Mouse (Mus musculus) kidney, adult 11 months (tissue): ENCODE measurements around the gene Man2b1.
A peak's percentile ranks its signal among the peaks of the same experiment; 100 is the strongest.
"Not testable (repeated sequence)": the region's sequence is repeated elsewhere in the genome, so short reads cannot be mapped to it uniquely, and the experiment has no call there.

Experiments used
- DNase-seq: peaks from one replicate; pipeline ENCODE4 v3.0.0; 2022

The Man2b1 gene

DNA sequence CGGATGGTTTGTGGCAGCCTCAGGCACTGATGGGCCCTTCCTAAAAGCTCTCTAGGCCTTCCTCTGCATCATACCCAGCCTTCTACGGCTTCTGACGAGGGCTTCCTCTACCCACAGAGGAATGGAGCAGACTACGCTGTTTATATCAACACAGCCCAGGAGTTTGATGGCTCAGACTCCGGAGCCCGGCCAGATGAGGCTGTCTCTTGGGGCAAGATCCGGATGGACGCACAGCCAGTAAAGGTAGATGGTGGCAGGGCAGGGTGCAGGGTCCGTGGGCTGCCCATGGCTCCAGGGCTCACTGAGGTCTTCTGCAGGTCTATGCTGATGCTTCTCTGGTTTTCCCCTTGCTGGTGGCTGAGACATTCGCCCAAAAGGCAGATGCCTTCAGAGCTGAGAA, 8.5 kb upstream of the Man2b1 start:
- no peak for DNase-seq

DNA sequence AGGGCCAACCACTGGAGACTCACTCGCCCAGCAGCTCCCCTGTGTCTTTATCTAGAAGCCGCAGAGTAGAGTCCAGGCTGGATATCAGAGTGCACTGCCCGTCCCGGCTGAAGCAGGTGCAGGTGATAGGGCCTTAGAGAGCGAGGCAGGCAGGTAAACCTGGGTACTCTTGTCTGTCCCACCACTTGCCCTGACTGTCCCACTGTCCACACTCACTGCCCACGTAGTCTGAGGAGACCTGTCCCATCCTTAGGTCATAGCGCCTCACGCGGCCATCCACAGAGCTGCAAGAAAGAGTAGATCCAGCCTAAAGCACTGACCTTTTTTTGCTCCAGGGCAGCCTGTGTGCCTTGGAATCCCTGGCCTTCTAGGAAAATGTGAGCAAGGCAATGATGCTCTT, 7.1 kb upstream of the Man2b1 start:
- DNase-seq = peak; percentile 42

DNA sequence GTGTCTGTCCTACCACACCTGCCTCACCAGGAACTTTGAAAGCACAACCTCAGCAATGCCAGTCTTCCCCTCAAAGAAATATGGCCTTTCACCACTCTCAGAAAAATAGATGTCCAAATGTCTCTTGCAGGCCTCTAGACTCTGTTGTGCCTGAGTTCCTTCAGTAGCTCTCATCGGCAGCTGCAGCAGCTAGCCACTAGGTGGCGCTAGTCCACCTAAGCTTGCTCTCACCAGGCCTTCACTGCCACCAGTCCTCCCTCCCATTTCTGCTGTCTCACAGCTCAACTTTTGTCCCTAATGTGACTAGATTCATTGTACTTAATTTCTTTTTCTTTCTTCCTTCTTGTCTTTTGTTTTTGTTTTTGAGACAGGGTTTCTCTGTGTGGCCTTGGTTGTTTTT, 6.1 kb upstream of the Man2b1 start:
- peak; percentile 76 for DNase-seq

DNA sequence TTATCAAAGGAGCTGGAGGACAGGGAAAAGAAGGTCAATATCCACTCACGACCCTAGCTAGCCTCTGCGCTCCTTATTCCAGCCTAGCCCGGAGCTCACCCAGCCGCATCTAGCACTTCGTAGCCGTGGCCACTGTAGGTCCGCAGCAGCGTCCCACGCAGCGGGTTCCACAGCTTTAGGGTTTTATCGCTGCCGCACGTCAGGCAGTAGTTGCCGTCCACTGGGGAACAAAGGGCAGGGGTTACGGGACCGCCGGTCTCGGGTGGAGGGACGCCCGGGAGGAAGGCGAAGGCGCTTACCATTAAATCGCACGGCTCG, 2.9 kb upstream of the Man2b1 start:
- peak; percentile 38 for DNase-seq

DNA sequence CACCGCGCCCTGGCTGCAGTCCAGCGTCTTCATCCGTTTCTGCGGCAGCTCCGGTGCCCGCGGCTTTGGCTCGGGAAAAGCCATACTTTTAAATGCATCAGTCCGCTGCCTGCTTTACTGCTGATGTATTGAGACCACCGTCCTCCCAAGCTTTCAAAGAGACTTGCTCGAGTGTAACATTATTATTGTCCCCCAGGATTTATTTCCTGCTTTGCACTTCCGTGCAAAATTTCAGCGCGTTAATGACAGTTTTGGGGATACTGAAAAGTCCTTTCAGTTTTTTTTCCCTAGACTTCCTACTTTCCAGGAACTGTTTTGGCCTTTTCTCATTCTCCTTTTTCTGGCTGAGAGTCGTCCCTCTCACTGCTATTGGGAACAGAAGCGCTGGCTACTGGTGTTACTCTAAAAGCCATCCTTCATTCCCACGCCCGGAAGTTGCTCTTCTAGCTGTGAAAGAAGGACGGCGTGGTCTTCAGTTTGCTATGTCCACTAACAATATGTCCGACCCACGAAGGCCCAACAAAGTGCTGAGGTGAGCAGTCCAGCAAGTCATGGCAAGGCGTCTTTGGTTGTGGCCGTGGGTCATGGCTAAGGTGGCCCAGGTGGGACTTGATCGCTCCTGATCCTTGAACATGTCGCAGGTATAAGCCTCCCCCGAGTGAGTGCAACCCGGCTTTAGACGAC, 2.4 kb upstream of the Man2b1 start, which contains the start of gene Wdr83os:
Wdr83os (plus strand) TSS at position 209 of the 684 bp plus-strand sequence.
- peak; percentile 47 for DNase-seq

DNA sequence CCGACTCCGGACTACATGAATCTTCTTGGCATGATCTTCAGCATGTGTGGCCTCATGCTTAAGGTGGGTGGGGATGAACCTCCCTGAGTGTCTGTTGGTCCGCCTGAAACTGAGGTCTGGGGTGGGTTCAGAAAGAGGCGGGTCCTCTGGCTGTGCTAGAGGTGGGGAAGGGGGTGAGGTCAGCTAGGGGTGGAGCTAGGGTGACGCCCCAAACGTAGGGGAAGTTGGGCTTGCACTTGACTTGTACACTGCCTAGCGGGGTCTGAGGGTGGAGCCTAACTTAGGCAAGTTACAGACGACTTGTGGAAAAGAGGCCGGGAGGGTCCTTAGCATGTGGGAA, 1.9 kb upstream of the Man2b1 start, which contains the start of gene Wdr83:
Wdr83 (minus strand) TSS at position 91 of the 340 bp plus-strand sequence.
- peak; percentile 37 for DNase-seq

DNA sequence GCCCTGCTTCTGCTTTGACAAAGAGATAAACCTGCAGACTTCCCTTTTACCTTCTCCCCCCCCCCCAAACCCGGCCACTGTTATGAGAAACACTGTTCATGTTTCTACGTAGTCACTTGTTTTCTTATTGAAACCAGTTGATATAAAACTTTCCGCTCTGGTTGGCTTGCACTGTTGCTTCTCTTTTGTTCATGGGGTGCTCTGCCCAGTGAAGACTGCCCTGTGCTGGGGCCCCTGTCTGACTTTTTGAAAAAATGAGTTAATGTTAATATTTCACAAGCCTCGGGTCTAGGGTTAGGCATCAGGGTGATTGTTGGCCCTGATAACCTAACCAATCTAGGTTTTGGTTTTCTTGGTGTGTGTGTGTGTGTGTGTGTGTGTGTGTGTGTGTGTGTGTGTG, 901 bp upstream of the Man2b1 start:
- not testable (repeated sequence) for DNase-seq

DNA sequence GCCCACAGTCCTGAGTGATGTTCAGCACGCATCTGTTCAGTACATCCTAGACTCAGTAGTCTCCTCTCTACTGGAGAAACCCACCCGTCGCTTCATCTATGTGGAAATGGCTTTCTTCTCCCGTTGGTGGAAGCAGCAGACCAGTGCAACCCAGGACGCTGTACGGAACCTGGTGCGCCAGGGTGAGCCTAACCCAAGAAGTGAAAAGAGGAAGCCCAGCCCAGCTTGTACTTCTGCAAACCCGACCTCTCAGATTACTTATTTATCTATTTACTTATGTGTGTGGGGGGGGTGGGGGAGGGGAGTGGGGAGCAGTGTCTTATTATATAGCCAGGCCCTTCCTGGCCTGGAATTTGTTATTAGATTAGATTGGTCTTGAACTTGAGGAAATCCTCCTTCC, 1.6 kb downstream of the Man2b1 start:
- no peak for DNase-seq

DNA sequence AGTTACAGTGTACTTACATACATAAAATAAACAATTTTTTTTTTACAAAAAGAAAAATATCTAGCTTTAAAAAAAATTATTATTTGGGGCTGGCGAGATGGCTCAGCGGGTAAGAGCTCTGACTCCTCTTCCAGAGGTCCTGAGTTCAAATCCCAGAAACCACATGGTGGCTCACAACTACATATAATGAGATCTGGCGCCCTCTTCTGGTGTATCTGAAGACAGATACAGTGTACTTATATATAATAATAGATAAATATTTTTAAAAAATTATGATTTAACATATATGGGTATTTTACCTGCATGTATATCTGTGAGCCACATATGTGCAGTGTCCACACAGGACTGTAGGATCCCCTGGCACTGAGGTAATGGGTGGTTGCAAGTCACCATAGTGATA, 3.2 kb downstream of the Man2b1 start:
- no peak for DNase-seq

DNA sequence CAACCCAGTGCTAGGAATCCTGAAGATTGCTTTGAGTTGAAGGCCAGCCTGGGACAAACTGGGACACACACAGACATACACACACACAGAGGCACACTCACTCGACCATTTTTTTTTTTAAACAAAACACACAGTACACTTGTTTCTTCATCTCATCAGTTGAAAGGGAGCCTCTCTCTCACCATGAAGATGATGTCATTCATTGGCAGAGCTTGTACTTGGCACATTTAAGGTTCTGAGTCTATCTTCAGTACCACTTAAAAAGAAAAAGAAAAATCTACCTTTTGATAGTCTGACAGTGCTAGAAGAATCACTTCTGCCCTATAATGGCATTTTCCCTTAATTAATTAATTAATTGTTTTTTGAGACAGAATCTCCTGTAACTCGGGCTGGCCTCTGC, 5.7 kb downstream of the Man2b1 start:
- no peak for DNase-seq

DNA sequence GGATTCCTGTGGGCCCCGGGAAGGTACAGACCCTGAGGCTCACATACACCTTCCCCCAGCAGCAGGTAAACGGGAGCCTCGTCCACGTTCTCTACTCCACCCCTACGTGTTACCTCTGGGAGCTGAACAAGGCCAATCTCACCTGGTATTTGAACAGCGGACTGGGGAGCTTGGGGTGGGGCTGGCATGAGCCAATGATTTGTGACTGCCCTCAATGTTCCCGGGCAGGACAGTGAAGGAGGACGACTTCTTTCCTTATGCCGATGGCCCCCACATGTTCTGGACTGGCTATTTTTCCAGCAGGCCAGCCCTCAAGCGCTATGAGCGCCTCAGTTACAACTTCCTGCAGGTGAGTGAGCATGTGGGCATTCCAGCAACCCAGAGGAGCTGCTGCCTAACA, 7.8 kb downstream of the Man2b1 start:
- DNase-seq = no peak

DNA sequence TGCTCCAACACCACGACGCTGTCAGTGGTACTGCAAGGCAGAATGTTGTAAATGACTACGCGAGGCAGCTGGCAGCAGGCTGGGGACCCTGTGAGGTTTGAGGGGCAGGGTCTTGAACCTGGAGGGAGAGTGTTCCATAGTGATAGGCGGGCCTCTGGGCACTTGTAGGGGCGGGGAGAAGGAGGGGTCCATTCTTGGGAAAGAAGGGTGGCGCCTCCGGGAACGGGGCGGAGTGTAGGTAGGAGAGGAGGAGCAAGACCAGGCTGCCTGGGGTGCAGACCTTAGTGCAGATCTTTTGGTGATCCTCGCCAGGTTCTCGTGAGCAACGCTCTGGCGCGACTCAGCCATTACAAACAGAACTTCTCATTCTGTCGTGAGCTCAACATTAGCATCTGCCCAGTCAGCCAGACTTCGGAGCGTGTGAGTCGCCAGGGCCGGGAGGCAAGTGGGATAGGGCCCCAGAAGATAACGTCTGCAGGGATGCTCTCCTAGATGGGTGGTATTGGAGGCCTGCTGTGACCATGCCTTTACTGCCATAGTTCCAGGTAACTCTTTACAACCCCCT, 8.5 kb downstream of the Man2b1 start:
- no peak for DNase-seq

DNA sequence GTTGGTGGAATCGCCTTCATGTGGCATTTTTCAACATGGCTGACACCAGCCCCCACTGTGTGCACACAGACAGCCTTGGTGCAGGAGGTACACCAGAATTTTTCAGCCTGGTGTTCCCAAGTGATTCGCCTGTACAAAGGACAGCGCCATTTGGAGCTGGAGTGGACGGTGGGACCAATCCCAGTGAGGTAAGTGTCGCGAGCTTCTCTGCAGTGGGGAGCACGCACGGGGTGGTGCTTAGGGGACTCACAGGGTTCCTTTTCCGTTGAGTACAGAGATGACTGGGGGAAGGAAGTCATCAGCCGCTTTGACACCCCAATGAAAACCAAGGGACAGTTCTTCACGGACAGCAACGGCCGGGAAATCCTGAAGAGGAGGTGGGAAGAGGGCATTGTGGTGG, 12.0 kb downstream of the Man2b1 start:
- DNase-seq = no peak

DNA sequence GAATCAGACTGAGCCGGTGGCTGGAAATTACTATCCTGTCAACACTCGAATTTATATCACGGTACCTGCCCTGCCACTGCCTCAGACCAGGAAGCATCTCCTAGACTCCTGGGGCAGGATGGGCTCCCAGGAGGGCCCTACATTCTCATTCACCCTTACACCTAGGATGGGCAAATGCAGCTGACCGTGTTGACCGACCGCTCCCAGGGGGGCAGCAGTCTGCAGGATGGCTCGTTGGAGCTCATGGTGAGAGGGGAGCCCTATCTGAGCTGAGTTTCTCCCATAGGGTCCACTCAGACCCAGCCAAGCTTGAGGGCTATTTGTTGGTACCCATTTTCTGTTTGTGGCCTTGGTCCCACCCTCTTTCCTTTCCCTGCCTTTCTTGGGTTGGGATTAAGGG, 12.5 kb downstream of the Man2b1 start:
- DNase-seq = no peak

DNA sequence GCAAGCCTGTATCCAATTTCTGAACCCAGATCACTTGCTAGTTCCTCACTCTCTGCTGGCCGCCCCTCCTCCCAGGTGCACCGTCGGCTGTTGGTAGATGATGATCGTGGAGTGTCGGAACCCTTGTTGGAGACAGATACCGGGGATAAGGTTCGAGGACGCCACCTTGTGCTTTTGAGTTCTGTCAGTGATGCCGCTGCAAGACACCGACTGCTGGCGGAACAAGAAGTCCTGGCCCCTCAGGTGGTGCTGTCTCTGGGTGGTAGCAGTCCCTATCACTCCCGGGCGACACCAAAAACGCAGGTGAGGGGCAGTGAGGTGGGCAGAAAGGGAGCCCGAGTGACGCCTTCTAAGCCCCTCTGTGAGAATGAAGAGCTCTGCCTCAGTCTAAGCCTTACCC, 13.1 kb downstream of the Man2b1 start:
- no peak for DNase-seq

DNA sequence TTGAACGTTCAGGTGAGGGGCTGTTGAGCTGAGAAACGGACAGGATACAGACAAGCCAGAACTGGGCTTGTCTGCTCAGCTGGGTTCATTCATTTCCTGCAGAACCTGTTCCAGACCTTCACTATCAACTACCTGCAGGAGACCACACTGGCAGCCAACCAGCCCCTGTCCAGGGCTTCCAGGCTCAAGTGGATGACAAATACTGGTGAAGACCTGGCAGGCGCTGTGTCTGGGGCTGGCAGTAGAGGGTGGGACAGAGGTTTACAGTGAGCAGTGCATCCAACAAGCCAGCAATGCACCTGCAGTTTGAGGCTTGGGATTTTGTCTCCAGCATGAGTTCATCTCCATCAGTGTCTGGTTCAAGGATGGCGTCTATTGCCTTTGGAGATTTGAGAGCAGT, 13.8 kb downstream of the Man2b1 start:
- DNase-seq = no peak

DNA sequence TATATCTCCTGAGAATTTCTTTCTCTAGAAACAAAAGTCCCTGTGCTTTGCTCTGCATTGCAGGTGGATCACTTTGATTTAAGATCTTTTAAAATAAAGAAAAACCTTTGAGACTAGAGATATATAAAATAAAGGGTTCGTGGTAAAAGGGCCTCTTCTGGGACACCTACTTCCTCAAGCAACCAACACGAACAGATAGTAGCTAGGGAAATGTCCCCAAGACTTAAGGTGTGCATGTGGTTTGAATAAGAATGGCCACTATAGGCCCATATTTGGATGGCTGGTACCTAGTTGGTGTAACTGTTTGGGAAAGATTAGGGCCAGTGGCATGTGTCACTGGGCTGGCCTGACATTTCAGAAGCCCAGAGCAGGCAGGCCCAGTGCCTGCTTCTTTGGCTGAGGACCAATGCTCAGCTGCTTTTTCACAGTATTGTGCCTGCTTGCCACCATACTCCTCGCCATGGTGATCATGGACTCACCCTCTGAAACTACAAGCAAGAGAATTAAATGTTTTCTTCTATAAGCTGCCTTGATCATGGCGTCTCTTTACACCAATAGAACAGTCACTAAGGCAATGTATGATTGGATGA, 17.1 kb downstream of the Man2b1 start:
- no peak for DNase-seq

DNA sequence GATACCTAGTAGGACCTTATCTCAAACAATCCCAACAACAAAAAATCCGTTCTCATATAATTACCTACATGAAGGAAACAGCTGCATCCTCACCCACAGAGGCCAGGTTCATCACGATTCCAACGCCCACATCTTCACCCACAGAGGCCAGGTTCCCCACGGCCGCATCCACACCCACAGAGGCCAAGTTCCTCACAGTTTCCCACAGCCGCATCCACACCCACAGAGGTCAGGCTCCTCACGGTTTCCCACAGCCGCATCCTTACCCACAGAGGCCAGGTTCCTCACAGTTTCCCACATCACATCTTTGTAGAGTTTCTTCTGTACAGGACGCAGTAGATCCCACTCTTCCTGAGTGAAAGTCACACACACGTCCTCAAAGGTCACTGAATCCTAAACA, 30.2 kb downstream of the Man2b1 start:
- DNase-seq = no peak

DNA sequence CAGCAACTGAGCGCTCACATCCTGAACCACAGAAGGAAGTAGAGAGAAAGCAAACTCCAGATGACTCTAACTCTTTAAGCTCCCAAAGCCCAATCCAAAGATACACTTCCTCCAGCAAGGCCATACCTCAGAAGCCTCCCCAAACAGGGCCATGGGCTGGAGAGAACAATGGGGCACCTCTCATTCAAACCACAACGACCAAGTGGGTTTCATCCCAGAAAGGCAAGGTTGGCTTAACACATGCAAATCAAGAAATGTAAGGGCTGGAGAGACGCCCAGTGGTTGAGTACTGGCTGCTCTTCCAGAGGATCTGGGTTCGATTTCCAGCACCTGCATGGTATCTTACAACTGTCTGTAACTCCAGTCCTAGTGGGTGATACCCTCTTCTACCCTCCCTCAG, 32.4 kb downstream of the Man2b1 start:
- no peak for DNase-seq

DNA sequence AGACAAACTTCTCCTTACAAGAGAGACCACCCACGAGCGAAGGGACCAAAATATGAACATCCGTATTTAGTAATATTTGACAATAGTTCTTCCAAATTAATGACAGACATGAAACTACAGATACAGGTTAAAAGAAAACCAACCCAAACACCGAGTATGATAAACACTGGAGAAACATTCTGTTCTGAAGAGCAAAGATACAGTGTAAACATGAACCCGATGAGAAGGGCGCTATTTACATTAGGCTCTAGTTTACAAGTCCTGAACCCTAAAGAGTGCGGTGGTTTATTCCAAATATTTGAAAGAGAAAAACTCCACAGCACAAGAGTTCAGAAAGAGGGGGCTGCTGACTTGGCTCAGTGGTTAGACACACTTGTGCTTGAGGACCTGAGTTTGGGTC, 33.9 kb downstream of the Man2b1 start:
- no peak for DNase-seq

DNA sequence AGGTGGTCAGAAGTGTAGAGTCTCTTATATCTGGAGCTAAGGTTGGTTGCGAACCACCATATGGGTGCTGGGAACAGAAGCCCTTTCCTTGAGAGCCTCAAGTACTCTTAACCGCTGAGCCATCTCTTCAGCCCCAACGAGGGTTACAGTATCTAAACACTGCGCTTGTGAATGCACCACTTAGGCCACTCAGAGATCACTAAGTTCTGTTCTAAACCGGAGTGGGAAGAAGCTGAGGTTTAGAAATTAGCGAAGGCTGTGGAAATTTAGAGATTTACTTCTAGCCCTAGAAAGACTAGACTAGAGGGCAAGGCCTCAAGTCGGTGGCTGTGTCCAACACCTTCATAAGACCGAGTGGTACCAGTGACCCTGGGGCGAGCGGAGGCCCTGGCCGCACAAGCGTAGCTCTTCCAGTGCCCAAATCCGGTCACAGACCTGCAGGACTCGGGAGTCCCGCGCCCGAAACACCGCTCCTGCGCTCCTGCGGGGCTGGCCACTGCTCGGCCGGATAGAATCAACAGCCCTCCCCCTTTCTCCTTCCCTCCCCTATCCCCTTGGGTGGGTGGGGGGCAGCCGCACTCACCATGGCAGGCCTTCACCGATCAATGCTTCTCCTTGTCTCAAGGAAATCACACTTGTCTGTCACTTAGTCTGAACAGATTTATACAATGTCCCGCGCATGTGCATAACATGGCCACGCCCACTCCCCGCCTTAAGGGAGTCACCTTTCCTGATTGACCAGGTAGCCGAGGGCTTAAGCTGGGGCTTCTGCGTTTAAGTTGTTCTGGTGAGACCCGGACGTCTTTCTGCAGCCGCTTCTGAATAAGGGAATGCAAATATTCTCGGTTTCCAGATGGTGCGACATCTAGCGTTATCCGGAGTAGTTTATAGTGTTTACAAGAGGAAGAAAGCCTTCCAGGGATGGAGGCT, 36.2 kb downstream of the Man2b1 start:
- DNase-seq = peak; percentile 95

DNA sequence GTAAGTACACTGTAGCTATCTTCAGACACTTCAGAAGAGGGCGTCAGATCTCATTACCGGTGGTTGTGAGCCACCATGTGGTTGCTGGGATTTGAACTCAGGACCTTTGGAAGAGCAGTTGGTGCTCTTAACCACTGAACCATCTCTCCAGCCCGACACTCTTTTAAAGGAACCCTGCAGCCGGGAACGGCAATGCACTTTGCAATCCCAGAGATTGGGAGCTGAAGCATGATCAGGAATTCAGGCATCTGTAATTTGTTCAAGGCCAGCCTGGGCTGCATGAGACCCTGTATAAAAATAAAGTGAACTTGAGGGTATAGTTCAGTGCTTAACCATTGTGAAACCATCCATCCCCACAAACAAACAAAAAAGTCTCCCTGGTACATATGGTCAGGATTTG, 37.2 kb downstream of the Man2b1 start:
- DNase-seq = not testable (repeated sequence)

DNA sequence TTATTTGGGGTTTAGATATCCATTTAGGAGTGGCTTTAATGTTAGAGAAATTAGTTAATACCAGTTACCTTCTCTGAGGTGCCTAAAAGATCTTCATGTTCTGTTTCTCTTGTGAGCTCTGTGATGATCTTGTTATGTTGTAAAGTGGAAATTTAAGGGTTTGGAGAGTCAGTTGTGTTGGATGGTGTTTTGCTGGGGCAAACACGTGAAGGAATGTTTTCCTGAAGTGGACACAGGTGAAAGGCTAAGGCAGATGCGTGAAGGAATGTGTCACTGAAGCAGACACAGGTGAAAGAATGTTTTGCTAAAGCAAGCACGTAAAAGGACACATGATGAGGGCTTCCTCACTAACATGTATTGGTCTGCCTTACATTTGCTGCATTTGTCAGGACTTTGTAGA, 39.9 kb downstream of the Man2b1 start, which contains the start of gene Zfp791:
Zfp791 (minus strand) TSS at position 101 of the 400 bp plus-strand sequence.
- DNase-seq = no peak

DNA sequence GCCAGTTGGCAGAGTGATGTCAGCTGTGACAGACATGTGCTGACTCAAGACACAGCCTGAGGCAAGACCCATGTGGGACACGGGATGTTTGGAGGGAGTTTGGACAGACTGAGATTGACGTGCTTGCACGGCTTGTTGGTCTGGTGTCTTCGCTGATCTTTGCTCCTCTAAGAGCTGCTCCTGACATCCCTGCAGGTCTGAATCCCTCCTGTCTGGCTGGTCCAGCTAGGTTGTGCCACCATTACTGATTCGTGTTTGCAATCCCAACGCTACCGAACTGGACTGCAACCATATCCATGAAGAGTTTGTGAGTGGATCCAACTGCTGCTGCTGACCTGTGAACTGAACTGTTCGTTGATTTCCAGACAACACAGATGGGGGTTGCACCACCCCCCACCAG, 40.6 kb downstream of the Man2b1 start:
- DNase-seq = no peak
